12 mouse cellular contexts compared by ENCODE assay signal in genomic region chr4:110597726-110598283, GRCm38 (mm10).
"Had no signal": no experiment of that assay in that cellular context is flagged by ENCODE, and none has a peak within 500 bp of the region (broad histone marks: within the 10 kb centered on the region; RNA-seq: fewer than 3 reads in every experiment).

No protein-coding gene starts in this region.

- H3K9ac ChIP-seq: liver, embryonic 15.5 days; neural tube, embryonic 12.5 days; stomach, embryonic 15.5 days had no signal

- ATAC-seq: intestine, postnatal 0 days; lung, postnatal 0 days had no signal

- H3K9me3 ChIP-seq: limb, embryonic 10.5 days; liver, embryonic 15.5 days; neural tube, embryonic 12.5 days; stomach, embryonic 15.5 days had no signal

- H3K27me3 ChIP-seq: liver, embryonic 15.5 days; neural tube, embryonic 12.5 days; stomach, embryonic 15.5 days had no signal

- H3K4me3 ChIP-seq: layer of hippocampus, adult 2 months; limb, embryonic 10.5 days; liver, embryonic 15.5 days; neural tube, embryonic 12.5 days; stomach, embryonic 15.5 days had no signal

- H3K36me3 ChIP-seq: limb, embryonic 10.5 days; liver, embryonic 15.5 days; neural tube, embryonic 12.5 days; stomach, embryonic 15.5 days had no signal

- H3K4me1 ChIP-seq: limb, embryonic 10.5 days; liver, embryonic 15.5 days; neural tube, embryonic 12.5 days; stomach, embryonic 15.5 days had no signal

- DNase-seq: kidney, adult 9 months; lung, adult 2 months; lung, postnatal 36 days; midbrain, embryonic 14.5 days had no signal

- H3K4me2 ChIP-seq: liver, embryonic 11.5 days; liver, embryonic 15.5 days; neural tube, embryonic 12.5 days; stomach, embryonic 15.5 days had no signal

- H3K27ac ChIP-seq: layer of hippocampus, adult 2 months; limb, embryonic 10.5 days; liver, embryonic 15.5 days; neural tube, embryonic 12.5 days; stomach, embryonic 15.5 days had no signal
